Mouse (Mus musculus) liver, embryonic 12.5 days (tissue): ENCODE measurements around the gene Atg2b. TPM values are rescaled to one million over a fixed set of nuclear protein-coding genes. Genes with fewer than 3 reads are reported as not detected.

ENCODE experiments used
- ATAC-seq: fragments of 200-750 bp; cut with Nextera tagmentation; 2 replicates; pipeline ENCODE4 v1.8.0; 2017; ENCODE audit warnings: moderate number of reproducible peaks, mild to moderate bottlenecking, moderate library complexity
- H3K27ac ChIP-seq: fragments of 300-500 bp; sonication (generic); 2 replicates; pipeline ENCODE4 v1.5.1; 2016; ENCODE audit warnings: mild to moderate bottlenecking
- H3K27me3 ChIP-seq: fragments of 300-500 bp; sonication (generic); replicated peaks from 2 replicates; pipeline ENCODE4 v1.6.1; 2016; ENCODE audit warnings: mild to moderate bottlenecking, moderate library complexity
- H3K36me3 ChIP-seq: fragments of 300-500 bp; sonication (generic); 2 replicates; pipeline ENCODE4 v1.6.1; 2016; ENCODE audit warnings: mild to moderate bottlenecking, moderate library complexity
- H3K4me1 ChIP-seq: fragments of 300-500 bp; sonication (generic); 2 replicates; pipeline ENCODE4 v1.6.1; 2016
- H3K4me2 ChIP-seq: fragments of 300-500 bp; sonication (generic); 2 replicates; pipeline ENCODE4 v1.6.1; 2016; ENCODE audit warnings: mild to moderate bottlenecking, moderate library complexity
- H3K4me3 ChIP-seq: fragments of 300-500 bp; sonication (generic); 2 replicates; pipeline ENCODE4 v1.5.1; 2016; ENCODE audit warnings: mild to moderate bottlenecking, moderate library complexity
- H3K9ac ChIP-seq: fragments of 300-500 bp; sonication (generic); 2 replicates; pipeline ENCODE4 v1.6.1; 2016; ENCODE audit warnings: mild to moderate bottlenecking, moderate library complexity
- H3K9me3 ChIP-seq: fragments of 300-500 bp; sonication (generic); replicated peaks from 2 replicates; pipeline ENCODE4 v1.6.1; 2016; ENCODE audit warnings: mild to moderate bottlenecking, moderate library complexity
- WGBS: fragments of 180-500 bp; shearing (Covaris S2); methylation state at CpG from one replicate; pipeline ENCODE4 v1.1.7; 2016; ENCODE audit not compliant: insufficient replicate concordance; 5-methylcytosine and 5-hydroxymethylcytosine counted together
- polyA plus RNA-seq: library from polyadenylated mRNA; unstranded; fragments of >200 nt; fragmentation: Nextera tagmentation; extraction: Ambion mirVana; gene quantifications from 2 replicates; pipeline ENCODE4 v1.2.1, GENCODE M21; 2016

Atg2b gene
- polyA plus RNA-seq, 1 experiment from 2014 or later, result 14.4 TPM

- peak within 1 kb of the TSS; percentile 42; the same call in 1 of the 2 replicates for H3K27ac ChIP-seq
- peak within 1 kb of the TSS; percentile 40 for H3K4me3 ChIP-seq
- H3K9me3 ChIP-seq, result no peaks in the 10 kb centered on the region
- peak; percentile 99 for ATAC-seq
- peaks cover 10% of the 10 kb centered on the region; the same call in 1 of the 2 replicates for H3K27me3 ChIP-seq
- H3K4me1 ChIP-seq, result peaks cover 16% of the 10 kb centered on the region
- H3K9ac ChIP-seq, result peak within 1 kb of the TSS; percentile 37; the same call in 1 of the 2 replicates
- peaks cover 8% of the 10 kb centered on the region; the same call in 1 of the 2 replicates for H3K36me3 ChIP-seq
- 10% methylated on average over 22 of the region's 22 CpGs for WGBS
- H3K4me2 ChIP-seq, result peak within 1 kb of the TSS; percentile 73
Measured at GRCm38 (mm10) chr12:105705799-105706487, 20.9 kb upstream of the Atg2b start, which contains the start of gene Ak7. TSS of gene Ak7 (plus strand) at chr12:105705976.

- Histone ChIP-seq H3K27me3 (no peaks in the 10 kb centered on the region), H3K27ac (no peak overlapping the region), H3K36me3 (peaks cover 21% of the 10 kb centered on the region; the same call in 1 of the 2 replicates), H3K9me3 (no peaks in the 10 kb centered on the region), H3K4me1 (peaks cover 12% of the 10 kb centered on the region), H3K9ac (no peak overlapping the region), H3K4me3 (no peak overlapping the region), H3K4me2 (no peak overlapping the region)
- ATAC-seq, result no peak
- 81% methylated on average over 12 of the region's 12 CpGs for WGBS
Measured at GRCm38 (mm10) chr12:105700433-105700832, 15.4 kb upstream of the Atg2b start.

DNA sequence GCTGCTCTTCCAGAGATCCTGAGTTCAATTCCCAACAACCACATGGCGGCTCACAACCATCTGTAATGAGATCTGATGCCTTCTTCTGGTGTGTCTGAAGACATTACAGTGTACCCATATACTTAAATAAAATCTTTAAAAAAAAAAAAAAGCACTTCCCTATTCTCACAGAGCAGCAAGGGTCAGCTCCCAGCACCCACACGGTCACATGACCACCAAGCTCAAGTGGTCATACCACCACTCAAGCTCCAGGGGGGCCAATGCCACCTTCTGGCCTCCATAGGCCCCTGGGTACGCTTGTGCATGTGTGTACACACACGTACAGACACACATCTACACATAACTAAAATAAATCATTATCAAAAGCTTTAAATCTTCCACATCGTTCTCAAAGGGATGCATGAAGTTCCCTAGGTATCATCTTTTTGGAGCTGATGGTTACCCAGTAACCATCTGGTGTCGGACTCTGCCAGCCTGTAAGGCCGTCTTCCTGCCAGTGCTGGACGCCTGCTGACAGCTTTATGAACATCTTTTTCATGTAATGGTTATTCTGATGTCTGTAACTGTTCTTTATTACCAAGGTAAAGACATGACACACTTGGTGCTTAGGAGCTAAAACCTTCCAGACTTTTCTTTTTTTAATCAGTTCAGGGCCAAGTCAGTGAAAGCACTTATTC is 12.2 kb upstream of the Atg2b start:
- peaks cover 32% of the 10 kb centered on the region; the same call in 1 of the 2 replicates for H3K36me3 ChIP-seq
- H3K4me3 ChIP-seq, result no peak overlapping the region
- H3K4me1 ChIP-seq, result 0 out of 2 replicates have a peak, but pooled peaks cover 5% of the 10 kb centered on the region
- 81% methylated on average over 8 of the region's 8 CpGs for WGBS
- no peaks in the 10 kb centered on the region for H3K27me3 ChIP-seq
- no peak overlapping the region for H3K9ac ChIP-seq
- no peak overlapping the region for H3K4me2 ChIP-seq
- H3K27ac ChIP-seq, result no peak overlapping the region
- H3K9me3 ChIP-seq, result no peaks in the 10 kb centered on the region
- ATAC-seq, result no peak

GRCm38 (mm10) chr12:105695848-105696247 is 10.8 kb upstream of the Atg2b start:
- Histone ChIP-seq H3K9ac (no peak overlapping the region), H3K4me3 (no peak overlapping the region), H3K27ac (no peak overlapping the region), H3K36me3 (peaks cover 26% of the 10 kb centered on the region; the same call in 1 of the 2 replicates), H3K27me3 (no peaks in the 10 kb centered on the region), H3K4me1 (0 out of 2 replicates have a peak, but pooled peaks cover 5% of the 10 kb centered on the region), H3K4me2 (no peak overlapping the region), H3K9me3 (no peaks in the 10 kb centered on the region)
- ATAC-seq, result no peak
- WGBS, result 71% methylated on average over 7 of the region's 7 CpGs

DNA sequence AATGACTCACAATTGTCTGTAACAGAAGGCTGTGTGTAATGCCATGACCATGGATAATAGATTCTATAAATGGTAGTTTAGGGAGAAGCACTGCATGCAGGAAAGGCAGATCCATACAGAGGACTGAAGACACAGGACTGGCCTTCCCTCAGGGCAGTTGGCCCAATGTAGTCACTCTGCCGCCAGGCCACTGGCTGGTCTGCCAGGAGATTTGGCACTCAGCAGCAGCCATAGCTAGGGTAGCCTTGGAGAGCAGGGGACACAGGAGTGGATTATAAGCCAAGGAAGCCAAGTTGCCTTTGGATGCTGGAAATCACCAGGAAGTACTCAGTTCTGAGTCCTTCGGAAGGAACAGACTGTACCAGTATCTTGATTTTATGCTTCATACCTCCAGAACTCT is 9.0 kb upstream of the Atg2b start:
- H3K4me1 ChIP-seq, result 0 out of 2 replicates have a peak, but pooled peaks cover 5% of the 10 kb centered on the region
- no peak overlapping the region for H3K4me3 ChIP-seq
- WGBS, result 85% methylated on average over 2 of the region's 2 CpGs
- H3K9me3 ChIP-seq, result no peaks in the 10 kb centered on the region
- H3K36me3 ChIP-seq, result peaks cover 24% of the 10 kb centered on the region; the same call in 1 of the 2 replicates
- no peak for ATAC-seq
- no peak overlapping the region for H3K4me2 ChIP-seq
- H3K27me3 ChIP-seq, result no peaks in the 10 kb centered on the region
- H3K9ac ChIP-seq, result no peak overlapping the region
- no peak overlapping the region for H3K27ac ChIP-seq

DNA sequence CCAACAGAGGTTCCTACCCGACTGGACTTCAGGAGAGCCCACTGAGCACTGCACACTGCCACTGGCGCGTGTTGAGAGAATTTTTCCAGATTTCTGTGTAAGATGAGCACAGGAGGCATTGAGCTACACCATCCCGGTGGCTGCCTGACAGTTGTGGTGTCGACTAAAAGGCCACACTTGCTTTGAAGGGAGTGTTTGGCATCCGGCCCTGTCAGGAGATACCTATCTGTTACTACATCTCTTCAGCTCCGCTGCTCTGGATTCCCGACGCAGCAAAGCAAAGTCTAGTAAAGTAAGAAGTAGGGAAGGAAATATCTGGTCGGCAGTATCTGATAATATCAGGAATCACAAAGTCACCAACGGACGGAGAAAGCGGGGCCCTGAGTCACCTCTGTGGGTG is 4.4 kb upstream of the Atg2b start:
- Histone ChIP-seq H3K9me3 (no peaks in the 10 kb centered on the region), H3K9ac (no peak overlapping the region), H3K27me3 (no peaks in the 10 kb centered on the region), H3K4me2 (no peak overlapping the region), H3K4me3 (no peak overlapping the region), H3K27ac (no peak overlapping the region), H3K36me3 (peaks cover 22% of the 10 kb centered on the region; the same call in 1 of the 2 replicates), H3K4me1 (peaks cover 24% of the 10 kb centered on the region)
- no peak for ATAC-seq
- 71% methylated on average over 13 of the region's 13 CpGs for WGBS

GRCm38 (mm10) chr12:105688546-105688945 is 3.5 kb upstream of the Atg2b start:
- Histone ChIP-seq H3K9ac (no peak overlapping the region), H3K36me3 (peaks cover 13% of the 10 kb centered on the region; the same call in 1 of the 2 replicates), H3K27me3 (no peaks in the 10 kb centered on the region), H3K4me2 (no peak overlapping the region), H3K4me3 (no peak overlapping the region), H3K4me1 (peaks cover 29% of the 10 kb centered on the region), H3K27ac (no peak overlapping the region), H3K9me3 (no peaks in the 10 kb centered on the region)
- no peak for ATAC-seq
- WGBS, result 63% methylated on average over 3 of the region's 4 CpGs

- WGBS, result 82% methylated on average over 4 of the region's 4 CpGs
- no peak for ATAC-seq
- Histone ChIP-seq H3K9ac (no peak overlapping the region; the same call in 1 of the 2 replicates), H3K4me1 (peaks cover 41% of the 10 kb centered on the region), H3K36me3 (peaks cover 12% of the 10 kb centered on the region; the same call in 1 of the 2 replicates), H3K27me3 (no peaks in the 10 kb centered on the region), H3K4me2 (no peak overlapping the region), H3K9me3 (no peaks in the 10 kb centered on the region), H3K4me3 (no peak overlapping the region), H3K27ac (no peak overlapping the region)
Measured at GRCm38 (mm10) chr12:105687416-105687815, 2.4 kb upstream of the Atg2b start.

DNA sequence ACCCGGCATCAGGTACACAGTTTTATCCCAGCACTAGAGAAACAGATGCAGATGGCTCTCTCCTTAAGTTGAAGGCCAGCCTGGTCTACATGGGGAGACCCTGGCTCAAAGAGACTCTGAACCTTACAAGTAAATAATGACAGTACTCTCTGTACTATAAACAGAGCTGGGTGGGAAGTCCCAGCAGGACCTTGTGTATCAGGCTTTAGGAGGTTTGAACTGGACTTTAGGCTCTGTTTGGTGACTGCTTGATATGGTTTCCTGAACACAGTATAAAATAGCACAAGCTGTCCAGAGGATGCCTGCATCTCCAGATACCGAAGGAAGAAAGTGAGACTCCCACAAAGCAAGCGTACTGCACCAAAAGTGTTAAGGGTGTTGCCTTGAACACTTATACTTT is 1.8 kb upstream of the Atg2b start:
- Histone ChIP-seq H3K4me2 (peak overlapping the region; percentile 94; the same call in 1 of the 2 replicates), H3K9ac (no peak overlapping the region), H3K27me3 (no peaks in the 10 kb centered on the region), H3K9me3 (no peaks in the 10 kb centered on the region), H3K4me3 (no peak overlapping the region), H3K36me3 (0 out of 2 replicates have a peak, but pooled peaks cover 9% of the 10 kb centered on the region), H3K27ac (peak overlapping the region; percentile 59; the same call in 1 of the 2 replicates), H3K4me1 (peaks cover 45% of the 10 kb centered on the region)
- 80% methylated on average over 3 of the region's 3 CpGs for WGBS
- no peak for ATAC-seq

GRCm38 (mm10) chr12:105683933-105684901 is 794 bp downstream of the Atg2b start, which contains the start of gene Gskip:
TSS of gene Gskip (plus strand) at chr12:105684829.
- 1% methylated on average over 40 of the region's 41 CpGs for WGBS
- Histone ChIP-seq H3K9me3 (no peaks in the 10 kb centered on the region), H3K27ac (peak within 1 kb of the TSS; percentile 96), H3K4me3 (peak within 1 kb of the TSS; percentile 96), H3K36me3 (peaks cover 21% of the 10 kb centered on the region), H3K4me2 (peak within 1 kb of the TSS; percentile 94), H3K27me3 (no peaks in the 10 kb centered on the region), H3K9ac (peak within 1 kb of the TSS; percentile 97), H3K4me1 (peaks cover 51% of the 10 kb centered on the region)
- ATAC-seq, result peak; percentile 63

DNA sequence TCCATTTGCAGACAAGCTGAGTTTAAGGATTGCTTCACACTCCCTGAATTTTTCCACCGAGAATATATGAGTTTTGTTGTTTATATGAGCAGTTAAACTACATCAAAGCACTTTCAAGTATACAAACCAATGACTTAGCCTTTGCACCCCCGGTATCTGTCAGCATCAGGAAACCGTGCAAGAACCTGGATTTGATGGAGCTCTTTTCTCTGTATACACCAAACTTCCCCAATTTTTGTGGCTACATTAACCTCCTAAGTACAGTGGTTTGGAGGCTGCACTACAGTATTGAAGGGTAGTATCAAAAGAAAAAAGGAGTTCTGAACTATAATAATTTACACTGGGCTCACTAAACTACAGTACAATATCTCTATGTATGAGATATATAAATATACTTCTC is 6.2 kb downstream of the Atg2b start:
- WGBS, result 68% methylated on average over 3 of the region's 3 CpGs
- H3K36me3 ChIP-seq, result peaks cover 68% of the 10 kb centered on the region

More for the DNA sequence above, 6.2 kb downstream of the Atg2b start:
- H3K9ac ChIP-seq, result no peak overlapping the region
- H3K4me2 ChIP-seq, result no peak overlapping the region
- H3K27ac ChIP-seq, result no peak overlapping the region
- H3K4me3 ChIP-seq, result no peak overlapping the region
- ATAC-seq, result no peak
- peaks cover 50% of the 10 kb centered on the region for H3K4me1 ChIP-seq
- H3K9me3 ChIP-seq, result no peaks in the 10 kb centered on the region
- no peaks in the 10 kb centered on the region for H3K27me3 ChIP-seq
